Mouse (Mus musculus) ES-E14 (cell line): Measurements from ENCODE around the gene Stkld1.

ENCODE experiments used
- CHD2 ChIP-seq: IDR thresholded peaks from 2 replicates; pipeline ENCODE4 v1.6.1; 2014; ENCODE audit warnings: mild to moderate bottlenecking, low read depth, low read length, inconsistent platforms
- ZC3H11A ChIP-seq: IDR thresholded peaks from 2 replicates; pipeline ENCODE4 v1.6.1; 2012; ENCODE audit warnings: low read depth, mild to moderate bottlenecking, inconsistent platforms, low read length, borderline replicate concordance
- ZNF384 ChIP-seq: IDR thresholded peaks from 2 replicates; pipeline ENCODE4 v1.6.1; 2012; ENCODE audit warnings: low read depth, low read length, inconsistent platforms

DNA sequence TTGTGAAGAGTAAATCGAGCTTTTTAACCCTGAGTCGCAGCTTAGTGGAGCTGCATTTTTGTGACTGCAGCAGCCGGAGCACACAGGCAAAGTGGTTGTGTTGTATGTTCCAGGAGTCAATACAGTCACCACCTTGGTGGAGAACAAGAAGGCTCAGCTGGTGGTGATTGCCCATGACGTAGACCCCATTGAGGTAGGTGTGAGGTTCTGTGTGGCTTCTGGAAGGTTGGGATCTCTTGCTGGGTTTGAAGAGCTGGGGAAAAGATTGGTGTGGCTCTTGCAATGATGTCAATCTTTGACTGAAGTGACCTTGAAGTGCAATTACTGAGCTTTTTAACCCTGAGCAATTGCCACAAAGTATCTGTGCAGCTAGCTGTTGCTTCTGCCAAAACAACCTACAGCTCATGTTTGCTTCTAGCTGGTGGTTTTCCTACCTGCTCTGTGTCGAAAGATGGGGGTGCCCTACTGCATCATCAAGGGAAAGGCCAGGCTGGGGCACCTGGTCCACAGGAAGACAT is 21.5 kb upstream of the Stkld1 start:
- TF ChIP-seq CHD2 = no peak
- no peak for TF ChIP-seq ZNF384
- no peak for TF ChIP-seq ZC3H11A
